Mouse (Mus musculus) MEL (cell line): ENCODE results near the gene Cdip1. TPM values are rescaled to one million over a fixed set of nuclear protein-coding genes. Genes with fewer than 3 reads are reported as not detected.

Experiments used
- DNase-seq: peaks from one replicate; pipeline ENCODE4 v3.0.0; 2011; ENCODE audit warnings: low read depth, low spot score
- H3K27ac ChIP-seq: 2 replicates; pipeline ENCODE4 v1.5.1; 2012; ENCODE audit warnings: low read depth, mild to moderate bottlenecking, control low read depth, low read length, moderate library complexity; ENCODE audit not compliant: control insufficient read depth
- H3K27me3 ChIP-seq, 2 experiments: fragments of 150-350 bp in 1 of 2; sonication (generic) in 1 of 2; 2 replicates each; pipeline ENCODE4 v1.6.1; 2012; ENCODE audit warnings: low read length in 2 of 2, mild to moderate bottlenecking in 2 of 2, improper control_type of control experiment in 1 of 2, moderate library complexity in 1 of 2; ENCODE audit not compliant: insufficient read depth in 2 of 2, control insufficient read depth in 1 of 2
- H3K36me3 ChIP-seq, 2 experiments: 2 replicates each; pipeline ENCODE4 v1.6.1; 2012 to 2014; ENCODE audit warnings: low read length in 2 of 2, improper control_type of control experiment in 1 of 2, inconsistent platforms in 1 of 2, mild to moderate bottlenecking in 1 of 2; ENCODE audit not compliant: insufficient read depth in 2 of 2, control insufficient read depth in 1 of 2
- H3K4me1 ChIP-seq, 2 experiments: fragments of 150-350 bp in 1 of 2; sonication (generic) in 1 of 2; 2 replicates each; pipeline ENCODE4 v1.6.1; 2012; ENCODE audit warnings: low read length in 2 of 2, improper control_type of control experiment in 1 of 2, mild to moderate bottlenecking in 1 of 2; ENCODE audit not compliant: insufficient read depth in 2 of 2, control insufficient read depth in 1 of 2
- H3K4me3 ChIP-seq, 2 experiments: fragments of 150-350 bp in 1 of 2; sonication (generic) in 1 of 2; 2 replicates each; pipeline ENCODE4 v1.5.1; 2012; ENCODE audit warnings: low read depth in 2 of 2, low read length in 2 of 2, mild to moderate bottlenecking in 2 of 2, moderate library complexity in 2 of 2, control low read depth in 1 of 2, improper control_type of control experiment in 1 of 2; ENCODE audit not compliant: control insufficient read depth in 1 of 2, insufficient read depth in 1 of 2
- H3K79me2 ChIP-seq: 2 replicates; pipeline ENCODE4 v1.6.1; 2012; ENCODE audit warnings: mild to moderate bottlenecking, low read length, moderate library complexity; ENCODE audit not compliant: control insufficient read depth, poor library complexity, insufficient read depth
- H3K9ac ChIP-seq: 2 replicates; pipeline ENCODE4 v1.6.1; 2012; ENCODE audit warnings: low read depth, mild to moderate bottlenecking, control low read depth, low read length, moderate library complexity; ENCODE audit not compliant: control insufficient read depth, poor library complexity, severe bottlenecking
- H3K9me3 ChIP-seq: fragments of 150-350 bp; sonication (generic); replicated peaks from 2 replicates; pipeline ENCODE4 v1.6.1; 2012; ENCODE audit warnings: mild to moderate bottlenecking, low read length, improper control_type of control experiment, moderate library complexity; ENCODE audit not compliant: insufficient read depth
- BHLHE40 ChIP-seq: IDR thresholded peaks from 2 replicates; pipeline ENCODE4 v1.6.1; 2012; ENCODE audit warnings: low read depth, mild to moderate bottlenecking, inconsistent platforms, low read length, improper control_type of control experiment, borderline replicate concordance
- CHD1 ChIP-seq: IDR thresholded peaks from 2 replicates; pipeline ENCODE4 v1.6.1; 2012; ENCODE audit warnings: low read depth, mild to moderate bottlenecking, inconsistent platforms, low read length, improper control_type of control experiment
- CHD2 ChIP-seq: IDR thresholded peaks from 2 replicates; pipeline ENCODE4 v1.6.1; 2011; ENCODE audit warnings: low read length, improper control_type of control experiment
- CTCF ChIP-seq, 3 experiments: IDR thresholded peaks in 2 of 3; conservative IDR thresholded peaks in 1 of 3; 2 replicates each; pipeline ENCODE4 v1.5.1; 2011 to 2012; ENCODE audit warnings: low read length in 3 of 3, low read depth in 2 of 3, mild to moderate bottlenecking in 2 of 3, improper control_type of control experiment in 1 of 3, inconsistent platforms in 1 of 3, mixed read lengths in 1 of 3, moderate library complexity in 1 of 3; ENCODE audit not compliant: control insufficient read depth in 1 of 3, insufficient read depth in 1 of 3, poor library complexity in 1 of 3, severe bottlenecking in 1 of 3
- E2F4 ChIP-seq: IDR thresholded peaks from 2 replicates; pipeline ENCODE4 v1.6.1; 2011; ENCODE audit warnings: low read depth, low read length, improper control_type of control experiment, borderline replicate concordance
- ELF1 ChIP-seq: IDR thresholded peaks from 2 replicates; pipeline ENCODE4 v1.6.1; 2014; ENCODE audit warnings: low read depth, mild to moderate bottlenecking, inconsistent platforms, low read length, improper control_type of control experiment, moderate library complexity
- ETS1 ChIP-seq: IDR thresholded peaks from 2 replicates; pipeline ENCODE4 v1.6.1; 2012; ENCODE audit warnings: low read depth, mild to moderate bottlenecking, inconsistent platforms, low read length, improper control_type of control experiment, moderate library complexity
- HCFC1 ChIP-seq: IDR thresholded peaks from 2 replicates; pipeline ENCODE4 v1.6.1; 2012; ENCODE audit warnings: low read depth, mild to moderate bottlenecking, inconsistent platforms, low read length, improper control_type of control experiment, moderate library complexity
- JUND ChIP-seq: IDR thresholded peaks from 2 replicates; pipeline ENCODE4 v1.6.1; 2011; ENCODE audit warnings: low read depth, mild to moderate bottlenecking, improper control_type of control experiment, low read length
- KAT2A ChIP-seq: conservative IDR thresholded peaks from 2 replicates; pipeline ENCODE4 v1.6.1; 2012; ENCODE audit warnings: low read depth, low read length, improper control_type of control experiment, inconsistent platforms
- MAFK ChIP-seq: IDR thresholded peaks from 2 replicates; pipeline ENCODE4 v1.6.1; 2011; ENCODE audit warnings: low read depth, mild to moderate bottlenecking, low read length, improper control_type of control experiment, borderline replicate concordance
- MAZ ChIP-seq: IDR thresholded peaks from 2 replicates; pipeline ENCODE4 v1.6.1; 2012; ENCODE audit warnings: low read depth, mild to moderate bottlenecking, inconsistent platforms, low read length, improper control_type of control experiment
- MEF2A ChIP-seq: IDR thresholded peaks from 2 replicates; pipeline ENCODE4 v1.6.1; 2014; ENCODE audit warnings: low read depth, mild to moderate bottlenecking, inconsistent platforms, low read length, improper control_type of control experiment; ENCODE audit not compliant: poor library complexity, insufficient replicate concordance, severe bottlenecking; ENCODE audit errors: extremely low read depth
- MXI1 ChIP-seq: IDR thresholded peaks from 2 replicates; pipeline ENCODE4 v1.6.1; 2011; ENCODE audit warnings: mild to moderate bottlenecking, low read depth, low read length, improper control_type of control experiment
- MYB ChIP-seq: IDR thresholded peaks from 2 replicates; pipeline ENCODE4 v1.6.1; 2011; ENCODE audit warnings: mild to moderate bottlenecking, low read depth, low read length, improper control_type of control experiment
- NELFE ChIP-seq: IDR thresholded peaks from 2 replicates; pipeline ENCODE4 v1.6.1; 2011; ENCODE audit warnings: low read depth, low read length, improper control_type of control experiment
- NRF1 ChIP-seq: IDR thresholded peaks from 2 replicates; pipeline ENCODE4 v1.6.1; 2014; ENCODE audit warnings: low read depth, mild to moderate bottlenecking, inconsistent platforms, low read length, improper control_type of control experiment, moderate library complexity; ENCODE audit not compliant: poor library complexity, insufficient read depth, severe bottlenecking
- POLR2A ChIP-seq, 2 experiments: IDR thresholded peaks; 2 replicates each; pipeline ENCODE4 v1.6.1; 2011 to 2012; ENCODE audit warnings: low read length in 2 of 2, mild to moderate bottlenecking in 2 of 2, control low read depth in 1 of 2, improper control_type of control experiment in 1 of 2, low read depth in 1 of 2, moderate library complexity in 1 of 2; ENCODE audit not compliant: control insufficient read depth in 1 of 2, insufficient read depth in 1 of 2, poor library complexity in 1 of 2
- POLR2AphosphoS2 ChIP-seq: IDR thresholded peaks from 2 replicates; pipeline ENCODE4 v1.6.1; 2011; ENCODE audit warnings: low read length, improper control_type of control experiment
- POLR2AphosphoS5 ChIP-seq: IDR thresholded peaks from 2 replicates; pipeline ENCODE4 v1.6.1; 2012; ENCODE audit warnings: low read depth, borderline replicate concordance, mild to moderate bottlenecking, inconsistent platforms, low read length, moderate library complexity, mixed read lengths
- RAD21 ChIP-seq: IDR thresholded peaks from 2 replicates; pipeline ENCODE4 v1.6.1; 2011; ENCODE audit warnings: mild to moderate bottlenecking, low read depth, low read length, improper control_type of control experiment
- RCOR1 ChIP-seq: IDR thresholded peaks from 2 replicates; pipeline ENCODE4 v1.6.1; 2012; ENCODE audit warnings: low read depth, mild to moderate bottlenecking, inconsistent platforms, low read length, improper control_type of control experiment
- SIN3A ChIP-seq: IDR thresholded peaks from 2 replicates; pipeline ENCODE4 v1.6.1; 2012; ENCODE audit warnings: low read length, improper control_type of control experiment, inconsistent platforms
- SMC3 ChIP-seq: IDR thresholded peaks from 2 replicates; pipeline ENCODE4 v1.6.1; 2011; ENCODE audit warnings: low read depth, low read length, improper control_type of control experiment
- TAL1 ChIP-seq: IDR thresholded peaks from 2 replicates; pipeline ENCODE4 v1.6.1; 2012; ENCODE audit warnings: mild to moderate bottlenecking, inconsistent platforms, low read length, moderate library complexity, mixed read lengths
- TBP ChIP-seq: IDR thresholded peaks from 2 replicates; pipeline ENCODE4 v1.8.0; 2011; ENCODE audit warnings: low read depth, low read length, improper control_type of control experiment
- TCF12 ChIP-seq: IDR thresholded peaks from 2 replicates; pipeline ENCODE4 v1.6.1; 2014; ENCODE audit warnings: low read depth, mild to moderate bottlenecking, inconsistent platforms, low read length, improper control_type of control experiment, moderate library complexity
- UBTF ChIP-seq: IDR thresholded peaks from 2 replicates; pipeline ENCODE4 v1.6.1; 2012; ENCODE audit warnings: low read depth, mild to moderate bottlenecking, inconsistent platforms, low read length, improper control_type of control experiment, moderate library complexity, borderline replicate concordance; ENCODE audit not compliant: insufficient read depth
- USF1 ChIP-seq: IDR thresholded peaks from 2 replicates; pipeline ENCODE4 v1.6.1; 2014; ENCODE audit warnings: low read depth, mild to moderate bottlenecking, inconsistent platforms, low read length, improper control_type of control experiment, moderate library complexity
- USF2 ChIP-seq, 2 experiments: IDR thresholded peaks; 2 replicates each; pipeline ENCODE4 v1.6.1; 2011 to 2012; ENCODE audit warnings: improper control_type of control experiment in 2 of 2, low read length in 2 of 2, borderline replicate concordance in 1 of 2, inconsistent platforms in 1 of 2, low read depth in 1 of 2, mild to moderate bottlenecking in 1 of 2; ENCODE audit not compliant: insufficient read depth in 1 of 2
- ZC3H11A ChIP-seq: IDR thresholded peaks from 2 replicates; pipeline ENCODE4 v1.6.1; 2012; ENCODE audit warnings: low read depth, mild to moderate bottlenecking, inconsistent platforms, low read length, improper control_type of control experiment
- ZKSCAN1 ChIP-seq: IDR thresholded peaks from 2 replicates; pipeline ENCODE4 v1.6.1; 2012; ENCODE audit warnings: low read depth, mild to moderate bottlenecking, inconsistent platforms, low read length, improper control_type of control experiment, moderate library complexity
- ZMIZ1 ChIP-seq: IDR thresholded peaks from 2 replicates; pipeline ENCODE4 v1.6.1; 2012; ENCODE audit warnings: low read depth, mild to moderate bottlenecking, inconsistent platforms, low read length, improper control_type of control experiment, moderate library complexity
- ZNF384 ChIP-seq: IDR thresholded peaks from 2 replicates; pipeline ENCODE4 v1.6.1; 2012; ENCODE audit warnings: low read depth, mild to moderate bottlenecking, inconsistent platforms, low read length, improper control_type of control experiment
- polyA plus RNA-seq, 2 experiments: library from polyadenylated mRNA; stranded (reverse) in 1 of 2; unstranded in 1 of 2; fragments of >175 nt in 1 of 2; fragments of >200 nt in 1 of 2; gene quantifications; 2 replicates each; pipeline versions ENCODE4 v1.2.1 to v1.2.4; 2012; ENCODE audit warnings: low replicate concordance in 2 of 2, low read depth in 1 of 2; ENCODE audit not compliant: insufficient read length in 2 of 2, insufficient read depth in 1 of 2, missing spikeins in 1 of 2
- total RNA-seq: library from RNA; depleted of rRNA; stranded (reverse); fragments of 300-350 nt; gene quantifications from 2 replicates; pipeline ENCODE4 v1.2.3, GENCODE M21; 2012; rRNA removed

The Cdip1 gene
- total RNA-seq (18.9 and 24.8 TPM in 2 replicates), polyA plus RNA-seq (10 to 100 TPM; 32.8 to 97.8 TPM)

GRCm38 (mm10) chr16:4789810-4790559 lies at the start of gene Cdip1:
Gene Cdip1, minus strand, starts transcription at chr16:4790292.
- Histone ChIP-seq H3K36me3 (peaks cover 0 to 13% of the 10 kb centered on the region in 2 experiments; a peak in 2 of 4 replicates), H3K4me1 (peaks cover 2 to 8% of the 10 kb centered on the region in 2 experiments; a peak in 2 of 4 replicates), H3K9ac (peak within 1 kb of the TSS; percentile 84), H3K27me3 (no peaks in the 10 kb centered on the region; a peak in 1 of 4 replicates), H3K4me3 (peak within 1 kb of the TSS; percentile 83 to 86), H3K9me3 (no peaks in the 10 kb centered on the region), H3K79me2 (peaks cover 11% of the 10 kb centered on the region), H3K27ac (peak within 1 kb of the TSS; percentile 80)
- peak; percentile 94 for DNase-seq
- no peak for TF ChIP-seq UBTF
- peak; percentile 75 for TF ChIP-seq KAT2A
- TF ChIP-seq TAL1: no peak
- no peak for TF ChIP-seq CHD2
- peak; percentile 53 for TF ChIP-seq MXI1
- TF ChIP-seq SIN3A: peak; percentile 67; the same call in 1 of the 2 replicates
- TF ChIP-seq TCF12: no peak
- TF ChIP-seq NELFE: peak; percentile 73
- no peak; the same call in 1 of the 2 replicates for TF ChIP-seq TBP
- no peak for TF ChIP-seq SMC3
- TF ChIP-seq ZKSCAN1: no peak
- TF ChIP-seq JUND: no peak
- peak; percentile 33; the same call in 1 of the 2 replicates for TF ChIP-seq POLR2AphosphoS2
- no peak for TF ChIP-seq RCOR1
- peak; percentile 81 for TF ChIP-seq MAZ
- no peak for TF ChIP-seq ZNF384
- TF ChIP-seq ZC3H11A: no peak
- 0 out of 2 replicates have a peak, but pooled peaks have one; percentile 7 for TF ChIP-seq NRF1
- no peak for TF ChIP-seq CHD1
- TF ChIP-seq HCFC1: peak; percentile 95
- TF ChIP-seq POLR2A (IDR thresholded peaks at IDR 0.05; ENCODE audit: control insufficient read depth in 1 of 2, insufficient read depth in 1 of 2, low read depth in 1 of 2, low read length in 2 of 2, poor library complexity in 1 of 2): peak; percentile 56 to 76; a peak in 2 of 4 replicates
- TF ChIP-seq RAD21: no peak
- TF ChIP-seq E2F4: no peak
- TF ChIP-seq ZMIZ1: peak; percentile 54; the same call in 1 of the 2 replicates
- TF ChIP-seq USF1: peak; percentile 88
- TF ChIP-seq MEF2A: no peak
- no peak for TF ChIP-seq MAFK
- no peak for TF ChIP-seq POLR2AphosphoS5
- TF ChIP-seq ELF1: 0 out of 2 replicates have a peak, but pooled peaks have one; percentile 12
- TF ChIP-seq USF2 (IDR thresholded peaks at IDR 0.05; ENCODE audit: borderline replicate concordance in 1 of 2, insufficient read depth in 1 of 2, low read depth in 1 of 2, low read length in 2 of 2): peak in 1 of 2 experiments; percentile 30; a peak in 1 of 4 replicates
- no peak for TF ChIP-seq MYB
- peak; percentile 44 for TF ChIP-seq ETS1
- no peak for TF ChIP-seq BHLHE40
- TF ChIP-seq CTCF (IDR thresholded peaks at IDR 0.05 in 2 of 3, conservative IDR thresholded peaks at IDR 0.05 in 1 of 3; ENCODE audit: control insufficient read depth in 1 of 3, insufficient read depth in 1 of 3, low read depth in 2 of 3, low read length in 3 of 3, poor library complexity in 1 of 3, severe bottlenecking in 1 of 3): no peak
